Mouse (Mus musculus) MEL (cell line): ENCODE measurements around the gene Zfp108. TPM values are rescaled to one million over a fixed set of nuclear protein-coding genes. Genes with fewer than 3 reads are reported as not detected.

Experiments used
- DNase-seq: peaks from one replicate; pipeline ENCODE4 v3.0.0; 2011; ENCODE audit warnings: low read depth, low spot score
- H3K27ac ChIP-seq: 2 replicates; pipeline ENCODE4 v1.5.1; 2012; ENCODE audit warnings: low read depth, mild to moderate bottlenecking, control low read depth, low read length, moderate library complexity; ENCODE audit not compliant: control insufficient read depth
- H3K27me3 ChIP-seq, 2 experiments: fragments of 150-350 bp in 1 of 2; sonication (generic) in 1 of 2; 2 replicates each; pipeline ENCODE4 v1.6.1; 2012; ENCODE audit warnings: low read length in 2 of 2, mild to moderate bottlenecking in 2 of 2, improper control_type of control experiment in 1 of 2, moderate library complexity in 1 of 2; ENCODE audit not compliant: insufficient read depth in 2 of 2, control insufficient read depth in 1 of 2
- H3K36me3 ChIP-seq, 2 experiments: 2 replicates each; pipeline ENCODE4 v1.6.1; 2012 to 2014; ENCODE audit warnings: low read length in 2 of 2, improper control_type of control experiment in 1 of 2, inconsistent platforms in 1 of 2, mild to moderate bottlenecking in 1 of 2; ENCODE audit not compliant: insufficient read depth in 2 of 2, control insufficient read depth in 1 of 2
- H3K4me1 ChIP-seq, 2 experiments: fragments of 150-350 bp in 1 of 2; sonication (generic) in 1 of 2; 2 replicates each; pipeline ENCODE4 v1.6.1; 2012; ENCODE audit warnings: low read length in 2 of 2, improper control_type of control experiment in 1 of 2, mild to moderate bottlenecking in 1 of 2; ENCODE audit not compliant: insufficient read depth in 2 of 2, control insufficient read depth in 1 of 2
- H3K4me3 ChIP-seq, 2 experiments: fragments of 150-350 bp in 1 of 2; sonication (generic) in 1 of 2; 2 replicates each; pipeline ENCODE4 v1.5.1; 2012; ENCODE audit warnings: low read depth in 2 of 2, low read length in 2 of 2, mild to moderate bottlenecking in 2 of 2, moderate library complexity in 2 of 2, control low read depth in 1 of 2, improper control_type of control experiment in 1 of 2; ENCODE audit not compliant: control insufficient read depth in 1 of 2, insufficient read depth in 1 of 2
- H3K79me2 ChIP-seq: 2 replicates; pipeline ENCODE4 v1.6.1; 2012; ENCODE audit warnings: mild to moderate bottlenecking, low read length, moderate library complexity; ENCODE audit not compliant: control insufficient read depth, poor library complexity, insufficient read depth
- H3K9ac ChIP-seq: 2 replicates; pipeline ENCODE4 v1.6.1; 2012; ENCODE audit warnings: low read depth, mild to moderate bottlenecking, control low read depth, low read length, moderate library complexity; ENCODE audit not compliant: control insufficient read depth, poor library complexity, severe bottlenecking
- H3K9me3 ChIP-seq: fragments of 150-350 bp; sonication (generic); replicated peaks from 2 replicates; pipeline ENCODE4 v1.6.1; 2012; ENCODE audit warnings: mild to moderate bottlenecking, low read length, improper control_type of control experiment, moderate library complexity; ENCODE audit not compliant: insufficient read depth
- CHD1 ChIP-seq: IDR thresholded peaks from 2 replicates; pipeline ENCODE4 v1.6.1; 2012; ENCODE audit warnings: low read depth, mild to moderate bottlenecking, inconsistent platforms, low read length, improper control_type of control experiment
- CTCF ChIP-seq, 3 experiments: IDR thresholded peaks in 2 of 3; conservative IDR thresholded peaks in 1 of 3; 2 replicates each; pipeline ENCODE4 v1.5.1; 2011 to 2012; ENCODE audit warnings: low read length in 3 of 3, low read depth in 2 of 3, mild to moderate bottlenecking in 2 of 3, improper control_type of control experiment in 1 of 3, inconsistent platforms in 1 of 3, mixed read lengths in 1 of 3, moderate library complexity in 1 of 3; ENCODE audit not compliant: control insufficient read depth in 1 of 3, insufficient read depth in 1 of 3, poor library complexity in 1 of 3, severe bottlenecking in 1 of 3
- E2F4 ChIP-seq: IDR thresholded peaks from 2 replicates; pipeline ENCODE4 v1.6.1; 2011; ENCODE audit warnings: low read depth, low read length, improper control_type of control experiment, borderline replicate concordance
- ELF1 ChIP-seq: IDR thresholded peaks from 2 replicates; pipeline ENCODE4 v1.6.1; 2014; ENCODE audit warnings: low read depth, mild to moderate bottlenecking, inconsistent platforms, low read length, improper control_type of control experiment, moderate library complexity
- GABPA ChIP-seq: IDR thresholded peaks from 2 replicates; pipeline ENCODE4 v1.6.1; 2012; ENCODE audit warnings: low read depth, mild to moderate bottlenecking, inconsistent platforms, low read length, improper control_type of control experiment, moderate library complexity
- MAFK ChIP-seq: IDR thresholded peaks from 2 replicates; pipeline ENCODE4 v1.6.1; 2011; ENCODE audit warnings: low read depth, mild to moderate bottlenecking, low read length, improper control_type of control experiment, borderline replicate concordance
- MYB ChIP-seq: IDR thresholded peaks from 2 replicates; pipeline ENCODE4 v1.6.1; 2011; ENCODE audit warnings: mild to moderate bottlenecking, low read depth, low read length, improper control_type of control experiment
- NELFE ChIP-seq: IDR thresholded peaks from 2 replicates; pipeline ENCODE4 v1.6.1; 2011; ENCODE audit warnings: low read depth, low read length, improper control_type of control experiment
- POLR2AphosphoS2 ChIP-seq: IDR thresholded peaks from 2 replicates; pipeline ENCODE4 v1.6.1; 2011; ENCODE audit warnings: low read length, improper control_type of control experiment
- SMC3 ChIP-seq: IDR thresholded peaks from 2 replicates; pipeline ENCODE4 v1.6.1; 2011; ENCODE audit warnings: low read depth, low read length, improper control_type of control experiment
- UBTF ChIP-seq: IDR thresholded peaks from 2 replicates; pipeline ENCODE4 v1.6.1; 2012; ENCODE audit warnings: low read depth, mild to moderate bottlenecking, inconsistent platforms, low read length, improper control_type of control experiment, moderate library complexity, borderline replicate concordance; ENCODE audit not compliant: insufficient read depth
- USF1 ChIP-seq: IDR thresholded peaks from 2 replicates; pipeline ENCODE4 v1.6.1; 2014; ENCODE audit warnings: low read depth, mild to moderate bottlenecking, inconsistent platforms, low read length, improper control_type of control experiment, moderate library complexity
- ZC3H11A ChIP-seq: IDR thresholded peaks from 2 replicates; pipeline ENCODE4 v1.6.1; 2012; ENCODE audit warnings: low read depth, mild to moderate bottlenecking, inconsistent platforms, low read length, improper control_type of control experiment
- ZKSCAN1 ChIP-seq: IDR thresholded peaks from 2 replicates; pipeline ENCODE4 v1.6.1; 2012; ENCODE audit warnings: low read depth, mild to moderate bottlenecking, inconsistent platforms, low read length, improper control_type of control experiment, moderate library complexity
- ZMIZ1 ChIP-seq: IDR thresholded peaks from 2 replicates; pipeline ENCODE4 v1.6.1; 2012; ENCODE audit warnings: low read depth, mild to moderate bottlenecking, inconsistent platforms, low read length, improper control_type of control experiment, moderate library complexity
- ZNF384 ChIP-seq: IDR thresholded peaks from 2 replicates; pipeline ENCODE4 v1.6.1; 2012; ENCODE audit warnings: low read depth, mild to moderate bottlenecking, inconsistent platforms, low read length, improper control_type of control experiment
- polyA plus RNA-seq, 2 experiments: library from polyadenylated mRNA; stranded (reverse) in 1 of 2; unstranded in 1 of 2; fragments of >175 nt in 1 of 2; fragments of >200 nt in 1 of 2; gene quantifications; 2 replicates each; pipeline versions ENCODE4 v1.2.1 to v1.2.4; 2012; ENCODE audit warnings: low replicate concordance in 2 of 2, low read depth in 1 of 2; ENCODE audit not compliant: insufficient read length in 2 of 2, insufficient read depth in 1 of 2, missing spikeins in 1 of 2
- total RNA-seq: library from RNA; depleted of rRNA; stranded (reverse); fragments of 300-350 nt; gene quantifications from 2 replicates; pipeline ENCODE4 v1.2.3, GENCODE M21; 2012

The Zfp108 gene
- total and polyA plus RNA-seq, 3 experiments, result not detected

DNA sequence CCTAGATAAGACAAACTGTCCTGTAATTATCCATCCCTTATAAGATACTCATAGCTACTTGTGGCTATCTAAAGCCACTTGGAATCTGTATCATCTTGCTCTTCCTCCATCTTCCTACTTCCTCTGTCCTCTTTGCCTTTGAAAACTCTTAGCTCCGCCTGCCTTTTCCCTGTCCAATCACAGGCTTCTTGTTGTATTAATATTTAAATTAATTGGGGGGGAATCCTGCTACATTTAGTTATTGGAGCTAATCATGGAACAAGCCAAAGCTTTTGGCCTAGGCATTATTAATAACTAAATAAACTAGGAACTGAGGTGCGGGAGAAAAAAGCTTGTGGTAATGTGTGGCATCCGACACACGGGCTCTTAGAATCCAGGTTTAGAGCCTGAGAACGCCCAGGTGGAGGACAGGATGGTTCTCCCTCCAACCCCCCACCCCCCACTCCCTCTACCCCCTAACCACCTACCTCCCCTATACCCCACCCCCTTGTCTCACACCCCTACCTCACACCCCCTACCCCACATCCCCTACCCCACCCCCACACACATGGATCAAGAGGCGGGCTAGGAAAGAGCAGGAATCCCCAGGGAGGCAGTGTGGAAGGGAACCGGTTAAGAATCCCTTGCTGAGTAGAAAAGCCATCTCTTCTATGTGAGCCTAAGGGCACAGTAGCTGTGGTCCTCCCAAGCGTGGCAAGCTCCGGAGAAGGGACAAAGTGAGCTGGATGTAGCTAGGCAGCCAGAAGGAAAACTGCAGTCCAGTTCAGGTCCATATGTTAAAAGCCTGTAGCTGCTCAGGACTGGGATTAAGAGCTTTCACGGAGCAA, 25.6 kb downstream of the Zfp108 start:
- no peaks in the 10 kb centered on the region for H3K4me1 ChIP-seq
- H3K9me3 ChIP-seq, result no peaks in the 10 kb centered on the region
- H3K9ac ChIP-seq, result no peak overlapping the region
- TF ChIP-seq MAFK, result no peak
- TF ChIP-seq ZNF384, result no peak
- no peak for TF ChIP-seq CTCF (IDR thresholded peaks at IDR 0.05 in 2 of 3, conservative IDR thresholded peaks at IDR 0.05 in 1 of 3; ENCODE audit: control insufficient read depth in 1 of 3, insufficient read depth in 1 of 3, low read depth in 2 of 3, low read length in 3 of 3, poor library complexity in 1 of 3, severe bottlenecking in 1 of 3)
- no peak for TF ChIP-seq SMC3
- TF ChIP-seq E2F4, result no peak
- no peak for TF ChIP-seq ZC3H11A
- TF ChIP-seq GABPA, result no peak
- TF ChIP-seq, all 39 proteins: peak for 0
- peaks cover 0 to 7% of the 10 kb centered on the region in 2 experiments; a peak in 3 of 4 replicates for H3K27me3 ChIP-seq
- no peak overlapping the region for H3K27ac ChIP-seq
- H3K4me3 ChIP-seq, result no peak overlapping the region
- H3K36me3 ChIP-seq, result no peaks in the 10 kb centered on the region
- no peak for DNase-seq
- H3K79me2 ChIP-seq, result no peaks in the 10 kb centered on the region

DNA sequence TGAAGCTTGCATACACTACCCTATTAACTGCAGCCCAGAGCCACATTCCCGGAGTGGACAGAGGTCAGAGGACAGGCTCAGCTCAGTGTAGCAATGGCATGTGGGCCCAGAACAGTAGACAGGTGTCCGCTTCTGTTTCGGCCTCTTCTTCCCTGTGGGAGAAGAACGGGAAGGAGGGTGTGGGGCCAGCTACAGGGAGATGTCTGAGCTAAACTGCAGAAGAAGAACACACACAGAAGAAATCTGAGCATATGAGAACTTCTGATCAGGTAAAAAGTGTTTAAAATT, 26.2 kb downstream of the Zfp108 start:
- Histone ChIP-seq H3K36me3 (no peaks in the 10 kb centered on the region), H3K9me3 (no peaks in the 10 kb centered on the region), H3K4me3 (no peak overlapping the region), H3K27ac (no peak overlapping the region), H3K9ac (no peak overlapping the region), H3K4me1 (no peaks in the 10 kb centered on the region), H3K79me2 (no peaks in the 10 kb centered on the region), H3K27me3 (peaks cover 0 to 7% of the 10 kb centered on the region in 2 experiments; a peak in 3 of 4 replicates)
- no peak for DNase-seq
- TF ChIP-seq GABPA, result no peak
- TF ChIP-seq UBTF, result no peak
- no peak for TF ChIP-seq ELF1
- no peak for TF ChIP-seq POLR2AphosphoS2
- TF ChIP-seq SMC3, result no peak
- no peak for TF ChIP-seq ZNF384
- TF ChIP-seq ZKSCAN1, result no peak
- TF ChIP-seq CHD1, result no peak
- no peak for TF ChIP-seq ZMIZ1
- no peak for TF ChIP-seq USF1
- TF ChIP-seq MYB, result no peak
- TF ChIP-seq NELFE, result no peak
- TF ChIP-seq ZC3H11A, result no peak
